Mouse (Mus musculus) lung, postnatal 4 days (tissue): Measurements from ENCODE around the gene Tmie.

Experiments
- DNase-seq, 2 experiments: peaks; one replicate each; pipeline ENCODE4 v3.0.0; 2021

Gene Tmie

DNA sequence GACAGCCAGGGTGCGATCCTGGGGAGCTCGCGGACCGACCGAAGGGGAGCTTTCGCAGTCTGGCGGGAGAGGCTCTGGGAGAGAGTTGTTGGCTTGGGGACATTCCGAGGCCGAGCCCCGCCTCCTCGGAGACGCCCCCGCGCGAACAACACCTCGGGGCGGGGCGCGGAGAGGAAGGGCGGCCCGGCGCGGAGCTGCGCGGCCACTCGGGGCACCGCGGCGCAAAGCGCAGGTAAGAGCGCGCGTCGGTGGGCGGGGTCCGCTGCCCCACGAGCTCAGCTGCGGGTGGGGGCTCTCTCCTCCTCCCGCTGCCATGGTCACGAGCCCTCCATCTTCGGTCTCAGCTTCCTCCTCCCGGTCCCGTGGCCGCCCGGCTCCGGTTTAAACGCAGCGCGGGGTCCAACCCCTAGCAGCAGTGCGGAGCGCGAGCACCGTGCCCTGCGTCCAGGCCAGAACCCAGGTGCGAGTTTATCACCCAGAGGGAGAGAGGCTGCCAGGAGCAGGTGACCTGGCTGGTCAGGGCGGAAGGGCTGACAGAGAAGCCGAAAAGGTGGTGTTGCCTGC lies at the start of gene Tmie:
Tmie (minus strand) TSS at position 116 of the 564 bp plus-strand sequence.
- peak; percentile 87 to 93 for DNase-seq

- DNase-seq = peak; percentile 73 to 83
Measured at GRCm38 (mm10) chr9:110922759-110923158, 42.8 kb upstream of the Tmie start.

DNA sequence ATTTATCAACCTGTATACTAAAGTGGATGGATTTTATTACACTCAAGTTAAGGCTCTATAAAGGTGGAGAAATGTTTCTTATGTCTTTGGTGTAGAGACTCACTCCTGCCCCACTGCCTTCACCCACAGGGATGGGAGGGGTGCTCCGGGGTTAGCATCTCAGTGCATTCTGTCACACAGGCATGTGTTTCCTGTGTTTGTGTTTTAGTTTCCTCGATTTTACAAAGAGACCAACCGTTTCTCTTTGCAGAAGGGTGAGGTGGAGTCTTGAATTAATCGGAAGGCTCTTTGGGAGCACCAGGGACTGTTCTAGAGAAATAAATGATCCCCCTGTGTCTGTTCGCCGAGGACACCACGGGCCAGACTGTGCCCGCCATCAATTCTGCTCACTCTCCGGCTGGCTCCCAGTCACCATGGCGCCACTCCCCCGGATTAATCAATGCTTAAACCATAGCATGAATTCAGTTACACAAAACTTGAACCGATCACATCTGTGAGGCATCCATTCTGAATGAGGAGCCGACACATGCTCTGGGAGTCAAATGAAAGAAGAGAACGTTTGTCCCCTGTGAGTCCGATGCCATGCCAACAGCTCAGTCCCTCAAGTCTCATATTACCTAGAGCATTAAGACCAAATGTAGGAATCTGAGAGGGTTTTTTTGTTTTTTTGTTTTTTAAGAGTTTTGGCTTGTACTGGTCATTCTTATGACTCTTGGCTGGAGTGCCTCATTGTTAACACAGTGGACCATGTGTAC lies 40.9 kb upstream of the Tmie start:
- peak; percentile 35 to 54 for DNase-seq

- DNase-seq = no peak
Measured at GRCm38 (mm10) chr9:110916786-110917185, 36.9 kb upstream of the Tmie start, which contains the start of gene Fam240a. TSS of gene Fam240a (minus strand) at chr9:110916861.

GRCm38 (mm10) chr9:110915466-110915865 lies 35.6 kb upstream of the Tmie start:
- no peak for DNase-seq

DNA sequence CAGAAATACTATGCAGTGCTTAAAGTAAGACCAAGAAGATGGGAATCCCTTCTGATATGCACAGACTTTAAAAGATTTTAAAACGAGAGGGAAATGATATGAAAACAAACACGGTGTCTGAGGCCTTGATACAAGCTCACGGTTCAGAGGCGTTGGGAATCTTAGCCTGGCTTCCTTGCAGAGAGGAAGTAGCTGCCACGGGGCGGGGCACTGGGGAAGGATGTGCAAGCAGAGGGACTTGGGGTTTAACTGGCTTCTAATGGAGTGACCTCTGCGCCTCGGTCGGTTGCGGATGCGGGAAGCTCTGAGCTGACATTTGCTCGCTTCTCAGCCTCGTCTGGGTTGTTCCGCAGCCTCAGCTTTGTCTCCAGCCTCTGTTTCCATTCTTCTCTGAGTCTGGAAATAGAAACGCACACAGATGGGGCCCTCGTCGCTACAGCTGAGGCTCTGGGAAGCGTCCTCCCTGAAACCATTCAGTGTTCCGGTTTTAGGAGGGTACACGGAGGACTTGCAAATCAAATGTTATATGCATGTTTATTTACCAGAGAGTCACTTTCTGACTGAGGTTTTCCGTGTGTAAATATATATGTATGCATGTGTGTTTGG lies 34.8 kb upstream of the Tmie start:
- DNase-seq = no peak

- DNase-seq = no peak
Measured at GRCm38 (mm10) chr9:110909371-110909967, 29.6 kb upstream of the Tmie start.

DNA sequence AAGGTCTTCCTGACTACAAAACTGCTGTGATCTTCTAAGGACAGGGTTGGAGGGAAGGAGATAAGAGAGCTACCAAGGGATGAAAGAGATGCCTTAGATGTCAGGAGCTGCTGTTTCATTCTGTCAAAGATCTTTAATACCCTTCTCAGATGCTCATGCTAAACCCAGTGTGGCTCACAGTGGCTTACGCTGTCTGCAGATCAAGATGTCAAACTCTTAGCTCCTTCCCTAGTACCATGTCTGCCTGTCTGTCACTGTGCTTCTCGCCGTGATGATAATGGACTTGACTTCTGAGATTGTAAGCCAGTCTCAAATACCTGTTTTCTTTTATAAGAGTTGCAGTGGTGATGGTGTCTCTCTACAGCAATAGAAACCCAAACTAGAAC lies 28.7 kb upstream of the Tmie start:
- DNase-seq = no peak

- DNase-seq = no peak
Measured at GRCm38 (mm10) chr9:110907838-110908630, 28.1 kb upstream of the Tmie start.

- no peak for DNase-seq
Measured at GRCm38 (mm10) chr9:110907201-110907837, 27.4 kb upstream of the Tmie start.

GRCm38 (mm10) chr9:110902271-110902670 lies 22.4 kb upstream of the Tmie start:
- DNase-seq = no peak

DNA sequence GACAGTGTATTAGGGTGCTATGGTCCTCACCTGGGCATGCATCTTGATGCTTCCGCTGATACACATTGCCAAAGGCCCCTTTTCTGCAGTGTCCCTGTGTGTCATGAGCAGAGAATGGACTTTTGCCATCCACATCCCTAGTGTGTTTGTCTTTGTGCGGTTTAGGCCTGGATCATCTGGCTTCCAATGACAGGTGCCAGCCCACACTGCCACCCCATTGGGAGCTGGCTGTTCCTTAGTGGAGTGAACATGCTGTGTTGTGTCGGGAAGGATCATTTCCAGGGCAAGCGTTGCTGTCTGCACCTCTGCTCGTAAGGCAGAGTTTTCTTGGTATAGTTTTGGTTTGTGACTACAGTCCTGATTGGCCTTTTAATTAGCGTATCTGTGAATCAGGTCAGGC lies 21.3 kb upstream of the Tmie start:
- no peak for DNase-seq

GRCm38 (mm10) chr9:110899451-110900008 lies 19.6 kb upstream of the Tmie start:
- DNase-seq = peak in 1 of 2 experiments; percentile 23

DNA sequence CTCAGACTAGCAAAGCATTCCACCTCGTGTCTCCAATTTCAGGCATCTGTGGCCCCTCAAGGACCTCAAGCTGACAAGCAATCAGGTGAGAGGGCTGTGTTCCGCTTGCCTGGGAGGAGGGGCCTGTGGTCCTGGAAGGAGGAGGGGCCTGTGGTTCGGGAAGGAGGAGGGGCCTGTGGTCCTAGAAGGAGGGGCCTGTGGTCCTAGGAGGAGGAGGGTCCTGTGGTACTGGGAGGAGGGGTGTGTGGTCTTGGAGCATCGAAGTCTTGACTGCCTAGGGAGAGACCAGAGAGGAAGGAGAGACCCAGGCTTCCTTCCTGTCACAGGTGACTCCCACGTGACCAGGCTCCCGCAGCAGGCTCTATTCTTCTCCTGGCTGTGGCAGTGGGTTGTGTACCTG lies 16.7 kb upstream of the Tmie start:
- DNase-seq = peak in 1 of 2 experiments; percentile 36

DNA sequence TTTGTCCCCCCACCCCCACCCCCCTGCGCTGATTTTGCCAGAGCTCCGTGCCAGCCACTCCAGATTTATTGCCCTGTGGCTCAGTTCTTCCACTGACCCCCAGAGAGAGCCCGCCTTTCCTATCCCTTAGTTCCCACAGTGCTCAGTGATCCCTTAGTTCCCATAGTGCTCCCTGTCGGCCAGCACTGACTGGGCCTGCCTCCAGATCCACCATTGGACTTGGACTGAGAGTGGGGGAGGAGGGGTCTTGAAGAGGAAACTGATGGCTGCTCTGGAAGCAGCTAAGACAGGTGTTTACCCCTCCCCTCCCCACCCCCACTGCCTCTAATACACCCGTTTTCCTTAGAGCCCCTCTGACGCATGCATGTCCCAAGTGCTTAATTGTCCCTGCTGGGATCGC lies 16.1 kb upstream of the Tmie start:
- DNase-seq = no peak

DNA sequence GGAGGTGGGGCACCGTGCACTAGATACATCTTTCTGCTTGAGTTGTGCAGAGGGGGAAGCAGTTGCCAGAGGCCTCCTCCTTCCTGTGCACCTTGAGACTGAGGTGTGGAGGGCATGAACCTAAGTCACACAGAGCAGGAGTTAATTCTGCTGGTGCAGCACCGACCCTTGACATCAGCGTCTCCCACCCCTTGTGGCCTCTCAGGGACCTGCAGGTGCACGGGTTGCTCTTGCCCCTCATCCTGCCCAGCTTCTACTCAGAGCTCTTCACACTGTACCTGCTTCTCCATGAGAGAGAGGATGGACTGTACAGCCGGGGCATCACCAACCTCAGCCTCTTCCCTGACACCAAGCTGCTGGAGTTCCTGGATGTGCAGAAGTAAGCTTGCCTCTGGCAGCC lies 15.6 kb upstream of the Tmie start:
- no peak for DNase-seq

- DNase-seq = no peak
Measured at GRCm38 (mm10) chr9:110893429-110893828, 13.5 kb upstream of the Tmie start.

DNA sequence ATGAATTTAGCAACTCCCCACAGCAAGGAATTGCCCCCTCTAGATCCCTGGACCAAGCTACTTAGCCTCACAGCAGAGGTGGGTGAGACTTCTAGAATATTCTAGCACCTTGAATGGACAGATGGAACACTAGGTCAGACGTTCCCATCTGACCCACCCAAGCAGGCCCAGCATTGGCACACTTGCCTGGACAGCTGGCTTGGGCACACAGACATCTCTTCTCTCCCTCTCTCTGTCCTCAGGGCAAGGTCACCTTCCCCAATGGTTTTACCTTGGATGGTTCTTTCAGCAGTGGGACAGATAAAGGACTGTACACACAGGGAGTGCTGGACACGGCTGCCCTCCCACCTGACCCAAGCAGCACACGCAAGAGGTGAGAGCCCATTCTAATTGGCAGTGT lies 12.6 kb upstream of the Tmie start:
- DNase-seq = no peak

GRCm38 (mm10) chr9:110891077-110891828 lies 11.3 kb upstream of the Tmie start:
- DNase-seq = no peak

DNA sequence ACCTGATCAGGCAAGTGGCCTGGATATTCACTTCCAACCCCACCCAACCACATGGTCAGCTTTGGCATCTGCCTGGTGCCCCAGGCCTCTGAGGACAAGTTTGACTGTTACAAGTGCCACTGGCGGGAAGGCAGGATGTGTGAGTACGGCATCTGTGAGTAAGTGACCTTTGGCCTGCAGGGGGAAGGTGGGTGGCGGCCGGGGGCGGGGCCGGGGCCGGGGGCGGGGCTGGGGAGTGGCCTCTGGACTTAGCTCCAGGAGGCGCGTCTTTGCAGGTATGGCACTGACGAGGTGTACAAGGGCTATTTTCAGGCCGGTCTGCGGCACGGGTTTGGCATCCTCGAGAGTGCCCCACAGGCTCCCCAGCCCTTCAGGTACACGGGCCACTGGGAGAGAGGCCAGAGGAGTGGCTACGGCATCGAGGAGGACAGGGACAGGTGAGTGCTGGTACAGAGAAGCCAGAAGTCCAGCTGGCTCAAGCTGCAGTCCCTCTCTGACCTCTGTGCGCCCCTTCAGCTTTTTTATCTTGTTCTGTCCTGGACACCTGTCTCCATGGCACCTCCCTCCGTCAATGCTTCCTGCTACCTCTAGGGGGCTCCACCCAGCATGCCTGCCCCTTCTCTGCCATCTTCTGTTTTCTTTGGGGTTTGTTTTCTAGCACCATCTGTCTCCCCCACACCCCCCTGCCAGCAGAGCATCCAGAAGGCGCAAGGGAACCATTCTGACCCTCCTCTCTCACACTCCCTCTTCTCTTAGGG lies 10.3 kb upstream of the Tmie start:
- peak in 1 of 2 experiments; percentile 27 for DNase-seq

DNA sequence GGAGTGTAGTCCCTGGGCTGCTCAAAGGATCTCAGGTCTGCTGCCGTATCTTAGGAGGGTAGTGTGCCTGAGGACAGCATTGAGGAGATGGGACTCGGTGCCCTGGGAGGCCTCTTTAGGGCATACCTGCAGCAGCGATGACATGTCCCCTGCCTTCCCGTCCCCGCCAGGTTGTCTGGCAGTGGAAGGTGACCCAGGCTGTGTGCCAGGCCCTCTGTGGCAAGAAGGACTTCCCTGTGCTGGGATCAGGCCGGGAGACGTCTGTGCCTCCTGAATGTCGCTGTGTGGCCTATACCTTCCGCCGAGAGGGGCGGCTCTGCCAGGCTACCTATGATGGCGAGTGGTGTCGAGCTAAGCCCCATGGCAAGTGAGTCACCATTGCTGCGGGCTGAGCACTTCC lies 9.0 kb upstream of the Tmie start:
- peak in 1 of 2 experiments; percentile 24 for DNase-seq
